In the genomic region with DNA sequence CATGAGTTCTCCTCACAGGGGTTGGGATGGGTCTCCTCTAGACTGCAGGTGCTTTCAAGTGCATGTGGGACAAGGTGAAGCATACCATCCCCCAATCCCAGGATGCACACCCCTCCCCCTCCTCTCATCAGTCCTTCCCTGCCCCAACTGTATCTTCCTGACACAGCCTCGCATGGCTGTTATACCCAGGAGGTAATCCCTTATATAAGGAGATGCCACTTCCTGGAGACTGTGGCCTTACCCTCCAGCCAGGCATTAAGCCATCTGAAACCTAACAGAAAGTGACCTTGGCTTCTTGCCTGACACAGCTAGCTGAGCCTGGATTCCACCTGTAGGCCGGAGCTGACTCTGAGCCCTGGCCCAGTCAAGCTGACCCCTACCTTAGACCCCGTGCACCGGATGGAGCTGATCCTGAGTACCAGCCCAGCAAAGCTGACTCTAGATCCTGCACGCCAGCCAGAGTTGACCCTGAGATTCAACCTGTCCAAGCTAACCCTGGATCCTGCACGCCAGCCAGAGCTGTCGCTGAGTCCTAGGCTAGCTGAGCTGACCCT, we compare ENCODE assay signal across 14 mouse cellular contexts. TPM values are rescaled to one million over a fixed set of nuclear protein-coding genes. Genes with fewer than 3 reads are reported as not detected.
DNase-seq lines count a peak whose midpoint lies in the region; ATAC-seq and TF ChIP-seq lines count a peak whose summit lies in the region.
"Had no signal": no experiment of that assay in that cellular context is flagged by ENCODE, and none has a peak within 500 bp of the region (broad histone marks: within the 10 kb centered on the region; RNA-seq: fewer than 3 reads in every experiment).

No protein-coding gene starts in this region.

- no peak overlapping the region for H3K4me3 ChIP-seq in gastrocnemius, adult 2 months
- no peak overlapping the region for H3K4me3 ChIP-seq in lung, embryonic 14.5 days (ENCODE audit: low read depth, low read length)
- H3K4me3 ChIP-seq in embryonic facial prominence, embryonic 10.5 days = peak overlapping the region; percentile 77; the same call in 1 of the 2 replicates
- peak overlapping the region; percentile 72 for H3K4me3 ChIP-seq in liver, embryonic 12.5 days

- WGBS in lung, embryonic 14.5 days = 87% methylated on average over 7 of the region's 7 CpGs
- WGBS in embryonic facial prominence, embryonic 10.5 days = 90% methylated on average over 7 of the region's 7 CpGs
- 85% methylated on average over 7 of the region's 7 CpGs for WGBS in liver, embryonic 12.5 days (ENCODE audit: insufficient replicate concordance)

- H3K27ac ChIP-seq in gastrocnemius, adult 2 months = peak overlapping the region; percentile 28
- H3K27ac ChIP-seq in lung, embryonic 14.5 days (ENCODE audit: low read depth) = no peak overlapping the region
- no peak overlapping the region for H3K27ac ChIP-seq in embryonic facial prominence, embryonic 10.5 days (replicated peaks)
- peak overlapping the region; percentile 95 for H3K27ac ChIP-seq in liver, embryonic 12.5 days
- H3K27ac ChIP-seq: neural tube, embryonic 15.5 days had no signal

- 0 out of 2 replicates have a peak overlapping the region, but pooled peaks have one; percentile 73 for H3K4me2 ChIP-seq in lung, embryonic 14.5 days
- H3K4me2 ChIP-seq in liver, embryonic 12.5 days = peak overlapping the region; percentile 94

- H3K9me3 ChIP-seq in lung, embryonic 14.5 days (ENCODE audit: low read depth, low read length) = no peaks in the 10 kb centered on the region
- no peaks in the 10 kb centered on the region for H3K9me3 ChIP-seq in embryonic facial prominence, embryonic 10.5 days
- H3K9me3 ChIP-seq in liver, embryonic 12.5 days (replicated peaks) = no peaks in the 10 kb centered on the region
- H3K9me3 ChIP-seq: hindbrain, embryonic 10.5 days; neural tube, embryonic 15.5 days had no signal

- H3K4me1 ChIP-seq in lung, embryonic 14.5 days (ENCODE audit: insufficient read depth) = no peaks in the 10 kb centered on the region
- peaks cover 57% of the 10 kb centered on the region for H3K4me1 ChIP-seq in embryonic facial prominence, embryonic 10.5 days
- peaks cover 76% of the 10 kb centered on the region for H3K4me1 ChIP-seq in liver, embryonic 12.5 days

- intact Hi-C loops in gastrocnemius, adult 2 months (cut with DNase I) = no loop called here

- H3K9ac ChIP-seq in lung, embryonic 14.5 days = no peak overlapping the region; the same call in 1 of the 2 replicates
- peak overlapping the region; percentile 83 for H3K9ac ChIP-seq in liver, embryonic 12.5 days
- H3K9ac ChIP-seq: neural tube, embryonic 15.5 days had no signal

- no peak for DNase-seq in gastrocnemius, adult 2 months
- no peak for DNase-seq in gastrocnemius, postnatal 25 days
- no peak for DNase-seq in lung, embryonic 14.5 days
- no peak for DNase-seq in lung, postnatal 4 days
- no peak for DNase-seq in embryonic facial prominence, embryonic 10.5 days (ENCODE audit: low spot score)
- DNase-seq in right cerebral cortex, adult 18-20 months = no peak
- no peak for DNase-seq in thymus, postnatal 4 days
- DNase-seq: adrenal gland, adult 8-10 months; cerebellum, postnatal 10 days; left cerebral cortex, postnatal 4 days had no signal

- peaks cover 18% of the 10 kb centered on the region; the same call in 1 of the 2 replicates for H3K36me3 ChIP-seq in lung, embryonic 14.5 days (ENCODE audit: insufficient read depth)
- H3K36me3 ChIP-seq in embryonic facial prominence, embryonic 10.5 days (replicated peaks) = peaks cover 28% of the 10 kb centered on the region
- H3K36me3 ChIP-seq in liver, embryonic 12.5 days = peaks cover 30% of the 10 kb centered on the region
- H3K36me3 ChIP-seq: neural tube, embryonic 15.5 days had no signal

- no peak for TF ChIP-seq CTCF in gastrocnemius, adult 2 months (IDR thresholded peaks at IDR 0.05)
- TF ChIP-seq CTCF in lung, embryonic 14.5 days (IDR thresholded peaks at IDR 0.05; ENCODE audit: low read depth) = no peak

- no peaks in the 10 kb centered on the region for H3K27me3 ChIP-seq in lung, embryonic 14.5 days (ENCODE audit: insufficient read depth, low read length)
- no peaks in the 10 kb centered on the region for H3K27me3 ChIP-seq in embryonic facial prominence, embryonic 10.5 days (replicated peaks; ENCODE audit: low read depth, poor library complexity, severe bottlenecking)
- H3K27me3 ChIP-seq in liver, embryonic 12.5 days (replicated peaks) = no peaks in the 10 kb centered on the region
- H3K27me3 ChIP-seq: neural tube, embryonic 15.5 days had no signal

- ATAC-seq in lung, embryonic 14.5 days (ENCODE audit: insufficient read depth) = no peak
- ATAC-seq in liver, embryonic 12.5 days = no peak
- ATAC-seq: forebrain, embryonic 14.5 days had no signal

RNA-seq across cellular contexts. Expression of a gene that starts 2.0 kb away (rescaled TPM):
- total RNA-seq in gastrocnemius, adult 2 months (2021) = under 1 TPM; 0.22 to 0.33 TPM
- total RNA-seq in gastrocnemius, postnatal 25 days (2021) = under 1 TPM; 0.38 to 0.72 TPM
- 0.73 and 1.4 TPM in 2 replicates for polyA plus RNA-seq in lung, embryonic 14.5 days (2014; fragmentation: Nextera tagmentation; extraction: Ambion mirVana)
- polyA plus RNA-seq in embryonic facial prominence, embryonic 10.5 days (2016; fragmentation: Nextera tagmentation; extraction: Ambion mirVana) = 0.48 and 0.96 TPM in 2 replicates
- polyA plus RNA-seq in liver, embryonic 12.5 days (2016; fragmentation: Nextera tagmentation; extraction: Ambion mirVana) = 0.99 and 1.2 TPM in 2 replicates

RNA-seq across cellular contexts. Expression of a gene that starts 3.9 kb away (rescaled TPM):
- total RNA-seq in gastrocnemius, adult 2 months (2021) = 10 to 100 TPM; 11.8 to 14.7 TPM
- 10 to 100 TPM; 10.4 to 13.4 TPM for total RNA-seq in gastrocnemius, postnatal 25 days (2021)
- polyA plus RNA-seq in lung, embryonic 14.5 days (2014; fragmentation: Nextera tagmentation; extraction: Ambion mirVana) = 14.7 and 17.2 TPM in 2 replicates
- polyA plus RNA-seq in embryonic facial prominence, embryonic 10.5 days (2016; fragmentation: Nextera tagmentation; extraction: Ambion mirVana) = 18.9 and 20.3 TPM in 2 replicates
- 12.5 and 12.9 TPM in 2 replicates for polyA plus RNA-seq in liver, embryonic 12.5 days (2016; fragmentation: Nextera tagmentation; extraction: Ambion mirVana)

RNA-seq across cellular contexts. Expression of a gene that starts 4.9 kb away (rescaled TPM):
- total RNA-seq in gastrocnemius, adult 2 months (2021) = 10 to 100 TPM; 48.5 to 50.4 TPM
- 10 to 100 TPM; 44.2 to 45.3 TPM for total RNA-seq in gastrocnemius, postnatal 25 days (2021)
- polyA plus RNA-seq in lung, embryonic 14.5 days (2014; fragmentation: Nextera tagmentation; extraction: Ambion mirVana) = 57.9 and 64.6 TPM in 2 replicates
- polyA plus RNA-seq in embryonic facial prominence, embryonic 10.5 days (2016; fragmentation: Nextera tagmentation; extraction: Ambion mirVana) = 59.7 and 72.1 TPM in 2 replicates
- polyA plus RNA-seq in liver, embryonic 12.5 days (2016; fragmentation: Nextera tagmentation; extraction: Ambion mirVana) = 171 TPM in 2 replicates

RNA-seq across cellular contexts. Expression of a gene that starts 5.9 kb away (rescaled TPM):
- total RNA-seq in gastrocnemius, adult 2 months (2021) = 1 to 10 TPM; 1.6 to 2.4 TPM
- 1 to 10 TPM; 2.2 to 2.3 TPM for total RNA-seq in gastrocnemius, postnatal 25 days (2021)
- 5.2 and 5.9 TPM in 2 replicates for polyA plus RNA-seq in lung, embryonic 14.5 days (2014; fragmentation: Nextera tagmentation; extraction: Ambion mirVana)
- polyA plus RNA-seq in embryonic facial prominence, embryonic 10.5 days (2016; fragmentation: Nextera tagmentation; extraction: Ambion mirVana) = 8.4 and 9.1 TPM in 2 replicates
- polyA plus RNA-seq in liver, embryonic 12.5 days (2016; fragmentation: Nextera tagmentation; extraction: Ambion mirVana) = 3.6 and 3.9 TPM in 2 replicates

RNA-seq across cellular contexts. Expression of a gene that starts 14.8 kb away (rescaled TPM):
- total RNA-seq in gastrocnemius, adult 2 months (2021) = 10 to 100 TPM; 11.3 to 19.9 TPM
- total RNA-seq in gastrocnemius, postnatal 25 days (2021) = 10 to 100 TPM; 12.0 to 15.2 TPM
- 126 and 129 TPM in 2 replicates for polyA plus RNA-seq in lung, embryonic 14.5 days (2014; fragmentation: Nextera tagmentation; extraction: Ambion mirVana)
- 154 and 157 TPM in 2 replicates for polyA plus RNA-seq in embryonic facial prominence, embryonic 10.5 days (2016; fragmentation: Nextera tagmentation; extraction: Ambion mirVana)
- 53.9 and 57.6 TPM in 2 replicates for polyA plus RNA-seq in liver, embryonic 12.5 days (2016; fragmentation: Nextera tagmentation; extraction: Ambion mirVana)

Comparison
In these comparisons a context has a peak if more than half of its experiments do, and no peak if none do; other contexts are left out.
1. H3K27ac ChIP-seq: peak in gastrocnemius, adult 2 months (single experiment) and liver, embryonic 12.5 days (single experiment); none in lung, embryonic 14.5 days (single experiment) and embryonic facial prominence, embryonic 10.5 days (single experiment).
2. H3K4me3 ChIP-seq: peak in embryonic facial prominence, embryonic 10.5 days (single experiment) and liver, embryonic 12.5 days (single experiment); none in gastrocnemius, adult 2 months (single experiment) and lung, embryonic 14.5 days (single experiment).